Mouse (Mus musculus) layer of hippocampus, adult 2 months (tissue): ENCODE results near the gene Gpr15. TPM values are rescaled to one million over a fixed set of nuclear protein-coding genes. Genes with fewer than 3 reads are reported as not detected.

ENCODE experiments used
- DNase-seq, 2 experiments: peaks; one replicate each; pipeline ENCODE4 v3.0.0; 2022; ENCODE audit warnings: low spot score in 2 of 2
- H3K27ac ChIP-seq: fragments of 200-600 bp; 2 replicates; pipeline ENCODE4 v1.8.1; 2022
- H3K4me3 ChIP-seq: fragments of 200-600 bp; 2 replicates; pipeline ENCODE4 v1.8.1; 2022; ENCODE audit warnings: mild to moderate bottlenecking
- CTCF ChIP-seq: fragments of 200-600 bp; conservative IDR thresholded peaks from 2 replicates; pipeline ENCODE4 v1.8.1; 2022; ENCODE audit warnings: antibody characterized with exemption, mild to moderate bottlenecking, moderate library complexity
- microRNA-seq, 2 experiments: library from miRNA; unstranded; fragments of <30 nt; microRNA quantifications; one replicate each; pipeline ENCODE4 v1.2.0; 2021
- total RNA-seq, 2 experiments: library from RNA; stranded (reverse); gene quantifications; 2 replicates each; pipeline ENCODE4 v1.2.3; 2021

Gene Gpr15
- total RNA-seq, 2 experiments from 2014 or later = not detected

DNA sequence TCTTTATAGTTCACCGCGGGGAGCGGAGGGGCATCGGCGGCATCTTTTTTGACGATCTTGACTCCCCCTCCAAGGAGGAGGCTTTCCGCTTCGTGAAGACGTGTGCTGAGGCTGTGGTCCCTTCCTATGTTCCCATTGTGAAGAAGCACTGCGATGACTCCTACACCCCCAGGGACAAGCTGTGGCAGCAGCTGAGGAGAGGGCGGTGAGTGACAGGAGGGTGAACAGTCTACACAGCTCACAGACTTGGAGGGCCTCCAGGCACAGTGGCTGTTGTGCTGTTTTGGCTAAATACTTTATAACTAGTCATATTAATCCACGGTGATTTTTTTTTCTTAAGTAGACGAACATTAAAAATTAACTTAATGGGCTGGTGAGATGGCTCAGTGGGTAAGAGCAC lies 43.6 kb downstream of the Gpr15 start:
- no peak overlapping the region; the same call in 1 of the 2 replicates for H3K4me3 ChIP-seq
- TF ChIP-seq CTCF = no peak
- DNase-seq = peak; percentile 84 to 88
- H3K27ac ChIP-seq = peak overlapping the region; percentile 88

DNA sequence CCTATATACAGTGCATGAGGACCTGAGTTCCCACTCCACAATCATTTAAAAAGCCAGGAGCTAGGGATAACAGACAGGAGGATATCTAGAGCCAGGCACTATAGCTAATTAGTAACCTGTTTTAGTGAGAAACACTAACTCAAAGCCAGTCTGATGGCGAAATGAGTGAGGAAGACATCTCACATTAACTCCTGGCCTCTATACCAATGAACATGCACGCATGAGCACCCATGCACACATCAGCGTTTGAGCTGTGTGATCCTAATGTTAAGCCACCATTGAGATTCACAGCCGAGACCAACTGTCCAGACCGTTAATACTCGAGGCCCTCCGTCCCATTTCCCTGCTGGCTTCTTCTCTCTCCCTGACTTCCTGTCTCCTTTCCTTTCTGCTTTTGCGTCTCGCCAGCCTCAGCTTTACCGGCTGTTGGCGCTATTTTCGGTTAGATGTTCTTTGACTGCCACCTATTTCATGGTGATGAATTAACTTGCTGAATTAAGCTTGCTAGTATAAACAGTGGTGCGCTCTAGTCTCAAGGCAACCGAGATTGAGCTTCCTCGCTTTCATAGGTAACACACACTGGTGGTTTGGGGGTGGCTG lies 45.0 kb downstream of the Gpr15 start:
- H3K27ac ChIP-seq = peak overlapping the region; percentile 88; the same call in 1 of the 2 replicates
- no peak for TF ChIP-seq CTCF
- no peak for DNase-seq

DNA sequence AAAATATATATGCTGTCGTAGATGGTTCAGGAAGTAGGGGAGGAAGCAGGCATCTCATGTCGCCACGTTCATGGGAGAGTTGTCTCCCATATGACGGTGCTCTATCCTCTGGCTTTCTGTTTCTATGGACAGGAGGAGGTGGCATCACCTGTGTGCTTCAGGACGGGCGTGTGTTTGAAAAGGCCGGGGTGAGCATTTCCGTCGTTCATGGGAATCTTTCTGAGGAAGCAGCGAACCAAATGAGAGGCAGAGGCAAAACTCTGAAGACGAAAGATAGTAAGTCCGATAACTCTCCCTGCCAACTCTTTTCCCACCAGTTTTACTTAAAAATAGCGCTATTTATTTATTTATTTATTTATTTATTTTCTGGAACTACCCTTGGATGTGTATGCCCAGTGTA lies 46.5 kb downstream of the Gpr15 start:
- H3K4me3 ChIP-seq = no peak overlapping the region; the same call in 1 of the 2 replicates
- no peak for TF ChIP-seq CTCF
- no peak for DNase-seq
- H3K27ac ChIP-seq = peak overlapping the region; percentile 23; the same call in 1 of the 2 replicates

More for the DNA sequence above, 45.0 kb downstream of the Gpr15 start:
- no peak overlapping the region for H3K4me3 ChIP-seq

DNA sequence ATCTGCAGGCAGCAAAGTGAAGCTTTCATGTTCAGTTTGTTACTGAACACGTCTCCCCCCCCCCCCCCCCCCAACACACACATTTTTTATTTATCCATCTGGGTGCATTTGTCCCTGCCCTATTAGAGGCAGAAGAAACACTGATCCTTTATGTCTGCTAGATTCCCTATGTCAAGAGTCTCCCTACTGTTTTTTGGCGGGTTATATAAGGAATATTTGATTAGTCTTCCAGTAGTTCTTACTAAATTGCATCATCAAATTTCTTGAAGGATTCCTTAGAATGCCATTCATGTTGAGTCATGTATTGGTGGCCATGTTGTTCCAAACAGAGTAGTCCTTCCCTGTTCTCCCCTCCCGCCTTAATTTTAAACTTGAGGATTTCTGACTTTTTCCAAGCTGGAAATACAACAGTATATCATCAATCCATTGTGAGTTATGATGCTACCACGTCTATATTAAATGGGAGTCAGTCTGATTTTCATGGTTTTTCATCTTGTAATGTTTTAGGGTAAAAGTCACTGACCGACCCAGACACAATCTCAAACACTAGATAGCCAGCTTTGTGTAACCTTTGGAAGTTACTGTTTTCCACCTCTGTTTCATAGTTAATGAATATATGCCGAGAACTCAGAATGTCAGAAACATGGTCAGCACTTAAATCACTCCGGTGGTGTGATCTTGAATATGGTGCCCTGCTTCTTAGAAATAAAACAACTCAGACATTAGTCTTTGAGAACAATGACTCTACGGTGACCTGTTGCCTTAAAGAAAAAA lies 47.5 kb downstream of the Gpr15 start:
- Histone ChIP-seq H3K4me3 (peak overlapping the region; percentile 97), H3K27ac (peak overlapping the region; percentile 97)
- TF ChIP-seq CTCF = no peak
- DNase-seq = no peak

DNA sequence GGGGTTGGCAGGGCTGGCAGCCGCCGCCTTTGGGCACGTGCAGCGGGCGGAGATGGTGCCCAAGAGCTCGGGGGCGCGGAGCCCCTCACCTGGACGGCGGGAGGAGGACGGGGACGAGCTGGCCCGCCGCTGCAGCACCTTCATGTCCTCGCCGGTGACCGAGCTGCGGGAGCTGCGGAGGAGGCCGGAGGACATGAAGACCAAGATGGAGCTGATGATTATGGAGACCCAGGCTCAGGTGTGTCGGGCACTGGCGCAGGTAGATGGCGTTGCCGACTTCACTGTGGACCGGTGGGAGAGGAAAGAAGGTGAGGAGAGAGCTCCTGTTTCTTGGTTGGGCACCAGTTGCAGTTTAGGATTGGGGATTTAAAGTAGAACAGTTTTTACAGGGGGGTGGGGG lies 48.2 kb downstream of the Gpr15 start:
- Histone ChIP-seq H3K27ac (peak overlapping the region; percentile 97), H3K4me3 (peak overlapping the region; percentile 97)
- no peak for TF ChIP-seq CTCF
- no peak for DNase-seq

DNA sequence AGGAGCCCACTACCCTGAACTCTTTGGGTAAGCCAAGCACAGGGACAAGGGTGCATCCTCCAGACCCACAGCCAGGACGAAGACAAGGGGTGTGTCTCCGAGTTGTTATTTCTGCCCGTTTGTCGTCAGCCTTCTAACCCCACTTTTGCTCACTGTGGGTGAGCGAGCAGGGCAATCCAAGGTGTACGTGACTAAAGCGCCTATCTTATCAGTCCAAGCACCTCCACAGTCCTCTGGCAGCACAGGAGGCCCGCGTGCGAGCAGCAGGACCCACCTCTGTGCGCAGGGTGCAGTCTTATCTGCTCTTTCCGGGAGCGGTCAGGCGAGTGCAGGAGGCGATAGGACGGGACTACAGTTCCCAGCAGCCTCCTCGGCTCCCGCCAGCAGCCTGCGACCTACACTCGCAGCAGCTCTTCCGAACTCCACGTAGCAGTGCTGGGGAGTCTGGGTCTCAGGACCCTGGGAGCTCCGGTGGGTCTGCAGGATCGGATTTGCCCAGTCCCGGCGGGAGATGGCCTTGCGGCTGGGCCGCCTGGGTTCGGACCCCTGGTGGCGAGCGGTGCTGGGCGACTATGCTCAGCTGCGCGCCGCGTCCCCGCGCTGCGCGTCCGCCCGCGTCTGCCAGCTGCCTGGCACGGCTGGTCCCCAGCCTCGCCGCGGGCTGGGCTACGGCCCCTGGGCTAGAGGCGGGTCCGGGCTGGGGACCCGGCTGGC lies 48.8 kb downstream of the Gpr15 start, which contains the start of gene Cpox:
Cpox (plus strand) TSS at position 376 of the 714 bp plus-strand sequence.
- peak within 1 kb of the TSS; percentile 97 for H3K27ac ChIP-seq
- peak; percentile 76 to 86 for DNase-seq
- peak within 1 kb of the TSS; percentile 97 for H3K4me3 ChIP-seq
- peak; percentile 56 for TF ChIP-seq CTCF

DNA sequence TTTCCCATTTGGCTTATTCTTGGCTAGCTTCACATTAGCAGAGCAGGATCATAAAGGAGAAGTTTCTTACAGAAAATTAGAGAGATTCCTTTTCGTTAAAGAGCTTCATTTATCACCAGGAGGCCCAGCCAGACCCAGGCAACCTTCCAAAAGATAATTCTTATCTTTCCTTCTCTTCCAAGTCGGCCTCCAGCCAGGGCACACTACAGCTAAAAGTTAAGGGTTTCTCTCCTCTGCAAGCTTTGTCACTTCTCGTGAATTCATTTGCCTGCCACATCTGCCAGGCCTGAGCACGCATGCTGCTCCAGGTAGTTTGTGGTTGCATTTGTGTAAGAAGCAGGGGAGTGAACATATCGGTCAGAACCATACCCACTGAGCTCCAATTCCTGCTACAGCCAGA lies 49.6 kb downstream of the Gpr15 start:
- Histone ChIP-seq H3K27ac (peak overlapping the region; percentile 97), H3K4me3 (peak overlapping the region; percentile 97)
- no peak for DNase-seq
- TF ChIP-seq CTCF = no peak

DNA sequence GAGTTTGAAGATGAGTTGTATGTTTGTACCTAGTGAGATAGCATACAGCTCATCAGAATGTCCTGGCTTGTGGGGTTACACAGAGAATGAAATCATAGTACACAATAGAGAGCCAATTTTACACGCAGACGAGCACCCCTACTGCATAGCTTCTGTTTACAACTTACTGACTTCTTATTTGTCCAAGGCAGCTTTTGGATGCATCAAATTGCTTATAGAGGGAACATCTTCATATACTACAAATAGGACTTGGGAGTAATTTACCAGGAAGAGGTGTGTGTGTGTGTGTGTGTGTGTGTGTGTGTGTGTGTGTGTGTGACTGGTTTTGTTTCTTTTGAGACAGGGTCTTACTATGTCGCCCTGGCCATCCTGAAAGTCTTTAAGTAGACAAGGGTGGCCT lies 50.3 kb downstream of the Gpr15 start:
- no peak for TF ChIP-seq CTCF
- DNase-seq = no peak
- Histone ChIP-seq H3K4me3 (no peak overlapping the region), H3K27ac (no peak overlapping the region)

Small RNA genes within 50 kb of the gene (microRNA-seq; reads per million reads assigned to microRNA genes)
- gene Gm27564 = 0 reads per million in 2 experiments

Other genes with a start within 250 kb of the Gpr15 start
- gene St3gal6, start 194.8 kb downstream of the Gpr15 start, total RNA-seq = 10 to 100 TPM; 13.0 to 17.4 TPM
- not detected for gene Gm813, start 102.1 kb downstream of the Gpr15 start, total RNA-seq
- not detected for gene E330017A01Rik, start 80.3 kb downstream of the Gpr15 start, total RNA-seq
- gene Cpox, start 48.8 kb downstream of the Gpr15 start, total RNA-seq = 10 to 100 TPM; 48.8 to 58.6 TPM
- gene Cldnd1, start 8.8 kb upstream of the Gpr15 start, total RNA-seq = 10 to 100 TPM; 86.0 to 92.5 TPM
- gene Olfr172, start 44.1 kb upstream of the Gpr15 start, total RNA-seq = not detected
- not detected for gene Olfr173, start 81.2 kb upstream of the Gpr15 start, total RNA-seq
- not detected for gene Olfr175-ps1, start 107.7 kb upstream of the Gpr15 start, total RNA-seq
- gene Olfr177, start 155.7 kb upstream of the Gpr15 start, total RNA-seq = not detected
- gene Olfr178, start 173.0 kb upstream of the Gpr15 start, total RNA-seq = not detected
- gene Olfr181, start 209.7 kb upstream of the Gpr15 start, total RNA-seq = not detected
- gene Olfr180, start 210.3 kb upstream of the Gpr15 start, total RNA-seq = not detected